Mouse (Mus musculus): ENCODE results near the gene Lhx3. TPM values are rescaled to one million over a fixed set of nuclear protein-coding genes. Genes with fewer than 3 reads are reported as not detected.

The Lhx3 gene
- polyA plus RNA-seq, 2 experiments from 2014 or later: not detected

Other genes starting within 250 kb of the Lhx3 start
- 1 to 10 TPM; 6.0 to 9.7 TPM for gene Camsap1, start 225.0 kb downstream of the Lhx3 start, polyA plus RNA-seq (2017; shearing (Covaris generic))
- 10 to 100 TPM; 10.2 to 11.8 TPM for gene Ubac1, start 186.5 kb downstream of the Lhx3 start, polyA plus RNA-seq (2017; shearing (Covaris generic))
- gene Nacc2, start 85.1 kb downstream of the Lhx3 start, polyA plus RNA-seq (2017; shearing (Covaris generic)): under 1 TPM; 0.44 to 0.75 TPM
- 1 to 10 TPM; 2.0 to 2.1 TPM for gene Qsox2, start 29.2 kb upstream of the Lhx3 start, polyA plus RNA-seq (2017; shearing (Covaris generic))
- not detected for gene Ccdc187, start 86.3 kb upstream of the Lhx3 start, polyA plus RNA-seq (2017; shearing (Covaris generic))
- gene Gpsm1, start 107.2 kb upstream of the Lhx3 start, polyA plus RNA-seq (2017; shearing (Covaris generic)): 1 to 10 TPM; 3.3 to 4.9 TPM
- 1 to 10 TPM; 6.4 to 7.1 TPM for gene Dnlz, start 143.8 kb upstream of the Lhx3 start, polyA plus RNA-seq (2017; shearing (Covaris generic))
- gene Card9, start 152.6 kb upstream of the Lhx3 start, polyA plus RNA-seq (2017; shearing (Covaris generic)): under 1 TPM; 0.65 to 0.85 TPM
- 10 to 100 TPM; 25.6 to 56.4 TPM for gene Snapc4, start 172.4 kb upstream of the Lhx3 start, polyA plus RNA-seq (2017; shearing (Covaris generic))
- 10 to 100 TPM; 38.2 to 38.9 TPM for gene Entr1, start 181.0 kb upstream of the Lhx3 start, polyA plus RNA-seq (2017; shearing (Covaris generic))
- gene Pmpca, start 181.1 kb upstream of the Lhx3 start, polyA plus RNA-seq (2017; shearing (Covaris generic)): 100 to 1,000 TPM in 1 of 2 experiments, 10 to 100 TPM in 1; 84.7 to 128 TPM
- gene Inpp5e, start 200.9 kb upstream of the Lhx3 start, polyA plus RNA-seq (2017; shearing (Covaris generic)): 10 to 100 TPM in 1 of 2 experiments, 1 to 10 TPM in 1; 9.7 to 17.9 TPM
- gene Sec16a, start 236.9 kb upstream of the Lhx3 start, polyA plus RNA-seq (2017; shearing (Covaris generic)): 10 to 100 TPM; 24.8 to 31.7 TPM